Mouse (Mus musculus) myocyte (in vitro differentiated cells): ENCODE measurements around the gene Myo16.

Experiments
- E2F4 ChIP-seq: IDR thresholded peaks from one replicate; pipeline ENCODE4 v1.6.1; 2011; ENCODE audit warnings: mild to moderate bottlenecking, control low read depth, moderate library complexity; ENCODE audit not compliant: insufficient read depth
- MAX ChIP-seq: IDR thresholded peaks from one replicate; pipeline ENCODE4 v1.6.1; 2011; ENCODE audit warnings: low read depth, mild to moderate bottlenecking, control low read depth
- POLR2A ChIP-seq: IDR thresholded peaks from one replicate; pipeline ENCODE4 v1.6.1; 2011; ENCODE audit warnings: low read depth, mild to moderate bottlenecking, control low read depth, moderate library complexity; ENCODE audit not compliant: insufficient read length
- POLR2AphosphoS2 ChIP-seq: IDR thresholded peaks from one replicate; pipeline ENCODE4 v1.6.1; 2011; ENCODE audit warnings: low read depth, control low read depth; ENCODE audit not compliant: insufficient read length
- SRF ChIP-seq: IDR thresholded peaks from one replicate; pipeline ENCODE4 v1.6.1; 2011; ENCODE audit warnings: low read depth; ENCODE audit not compliant: control insufficient read depth, insufficient read length
- TCF12 ChIP-seq: IDR thresholded peaks from one replicate; pipeline ENCODE4 v1.6.1; 2011; ENCODE audit warnings: mild to moderate bottlenecking, control low read depth; ENCODE audit not compliant: poor library complexity, insufficient read depth, severe bottlenecking
- USF1 ChIP-seq: IDR thresholded peaks from one replicate; pipeline ENCODE4 v1.6.1; 2011; ENCODE audit warnings: low read depth, mild to moderate bottlenecking, control low read depth, moderate library complexity

GRCm38 (mm10) chr8:10177131-10177530, 23.4 kb downstream of the Myo16 start:
- TF ChIP-seq USF1 (no peak), SRF (no peak), E2F4 (no peak), POLR2A (no peak), POLR2AphosphoS2 (no peak), TCF12 (no peak), MAX (no peak)
